Mouse (Mus musculus): ENCODE measurements at regions not wholly inside any gene's neighbourhood (a gene's known extent, or its start where the extent isn't known, plus 50 kb on each side); places are given as distances from the start of the nearest gene placed in this dataset.

DNA sequence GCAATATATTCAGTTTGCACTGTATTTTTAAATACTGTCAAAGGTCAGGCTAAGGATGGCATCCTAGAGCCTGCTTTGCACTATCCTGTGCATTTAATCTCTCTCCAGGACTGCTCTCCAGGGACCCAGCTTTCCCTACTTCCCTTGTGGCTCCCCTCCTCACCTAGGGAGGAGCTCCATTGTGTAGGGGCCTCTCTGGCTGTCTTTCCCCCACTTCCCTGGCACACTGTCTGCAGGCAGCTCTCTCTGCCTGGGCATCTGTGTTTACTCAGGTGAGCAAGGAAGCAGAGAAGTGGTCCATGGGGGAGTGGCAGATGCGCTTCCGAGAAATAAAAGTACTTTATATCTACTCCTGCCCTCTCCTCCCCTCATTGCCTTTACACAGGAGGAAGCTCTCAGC lies 218.0 kb upstream of the Cxcr4 start:
- Histone ChIP-seq H3K27me3 (ENCODE audit: insufficient read depth, poor library complexity, severe bottlenecking) (0 out of 2 replicates have a peak, but pooled peaks cover 15% of the 10 kb centered on the region), H3K4me1 (no peaks in the 10 kb centered on the region; the same call in 1 of the 2 replicates), H3K9me3 (no peaks in the 10 kb centered on the region), H3K36me3 (no peaks in the 10 kb centered on the region), H3K4me3 (no peak overlapping the region), H3K27ac (no peak overlapping the region)
- no peak for DNase-seq (ENCODE audit: low spot score)
- WGBS = 82% methylated on average over 2 of the region's 2 CpGs

- Histone ChIP-seq H3K4me3 (no peak overlapping the region), H3K4me1 (no peaks in the 10 kb centered on the region; the same call in 1 of the 2 replicates), H3K27me3 (ENCODE audit: insufficient read depth, poor library complexity, severe bottlenecking) (0 out of 2 replicates have a peak, but pooled peaks cover 15% of the 10 kb centered on the region), H3K9me3 (no peaks in the 10 kb centered on the region), H3K36me3 (no peaks in the 10 kb centered on the region), H3K27ac (no peak overlapping the region)
- WGBS = 81% methylated on average over 8 of the region's 8 CpGs
- DNase-seq (ENCODE audit: low spot score) = no peak
Observed at GRCm38 (mm10) chr1:128809601-128810000, 217.5 kb upstream of the Cxcr4 start.

GRCm38 (mm10) chr1:128808599-128808998 lies 216.5 kb upstream of the Cxcr4 start:
- no peak overlapping the region for H3K27ac ChIP-seq
- WGBS = 78% methylated on average over 5 of the region's 5 CpGs
- no peak for DNase-seq (ENCODE audit: low spot score)

GRCm38 (mm10) chr1:128805687-128806653 lies 213.9 kb upstream of the Cxcr4 start:
- Histone ChIP-seq H3K9me3 (no peaks in the 10 kb centered on the region), H3K4me3 (no peak overlapping the region), H3K27ac (no peak overlapping the region), H3K27me3 (ENCODE audit: insufficient read depth, poor library complexity, severe bottlenecking) (0 out of 2 replicates have a peak, but pooled peaks cover 15% of the 10 kb centered on the region), H3K4me1 (peaks cover 8% of the 10 kb centered on the region), H3K36me3 (no peaks in the 10 kb centered on the region)
- 61% methylated on average over 10 of the region's 10 CpGs for WGBS
- DNase-seq (ENCODE audit: low spot score) = no peak

More at GRCm38 (mm10) chr1:128808599-128808998, 216.5 kb upstream of the Cxcr4 start:
- Histone ChIP-seq H3K27me3 (ENCODE audit: insufficient read depth, poor library complexity, severe bottlenecking) (0 out of 2 replicates have a peak, but pooled peaks cover 15% of the 10 kb centered on the region), H3K36me3 (no peaks in the 10 kb centered on the region), H3K4me3 (no peak overlapping the region), H3K4me1 (peaks cover 5% of the 10 kb centered on the region), H3K9me3 (no peaks in the 10 kb centered on the region)

- WGBS = 18% methylated on average over 9 of the region's 9 CpGs
- no peak overlapping the region for H3K27ac ChIP-seq
Observed at GRCm38 (mm10) chr1:128803433-128804060, 211.5 kb upstream of the Cxcr4 start.

DNA sequence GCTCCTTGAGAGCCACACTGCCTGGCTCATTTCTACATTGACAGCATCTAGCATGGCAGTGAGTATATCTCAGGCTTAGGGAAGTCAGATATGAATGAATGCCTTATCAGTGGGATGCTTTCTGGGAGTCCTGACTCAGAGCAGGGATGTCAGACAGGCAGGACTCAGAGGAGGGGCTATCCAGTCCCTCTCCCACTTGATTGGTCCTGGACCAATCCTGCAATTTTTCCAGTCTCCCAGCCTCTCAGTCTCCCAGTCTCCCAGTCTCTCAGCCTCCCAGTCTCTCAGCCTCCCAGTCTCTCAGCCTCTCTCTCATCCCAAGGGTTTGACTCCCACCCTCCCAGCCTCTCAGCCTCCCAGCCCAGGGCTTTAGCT lies 211.0 kb upstream of the Cxcr4 start:
- no peak for DNase-seq (ENCODE audit: low spot score)
- Histone ChIP-seq H3K4me3 (no peak overlapping the region), H3K4me1 (peaks cover 8% of the 10 kb centered on the region), H3K27ac (no peak overlapping the region), H3K27me3 (ENCODE audit: insufficient read depth, poor library complexity, severe bottlenecking) (0 out of 2 replicates have a peak, but pooled peaks cover 6% of the 10 kb centered on the region), H3K9me3 (no peaks in the 10 kb centered on the region), H3K36me3 (no peaks in the 10 kb centered on the region)

More at GRCm38 (mm10) chr1:128803433-128804060, 211.5 kb upstream of the Cxcr4 start:
- Histone ChIP-seq H3K36me3 (no peaks in the 10 kb centered on the region), H3K27me3 (ENCODE audit: insufficient read depth, poor library complexity, severe bottlenecking) (0 out of 2 replicates have a peak, but pooled peaks cover 6% of the 10 kb centered on the region), H3K4me1 (peaks cover 8% of the 10 kb centered on the region), H3K9me3 (no peaks in the 10 kb centered on the region), H3K4me3 (no peak overlapping the region)
- no peak for DNase-seq (ENCODE audit: low spot score)

DNA sequence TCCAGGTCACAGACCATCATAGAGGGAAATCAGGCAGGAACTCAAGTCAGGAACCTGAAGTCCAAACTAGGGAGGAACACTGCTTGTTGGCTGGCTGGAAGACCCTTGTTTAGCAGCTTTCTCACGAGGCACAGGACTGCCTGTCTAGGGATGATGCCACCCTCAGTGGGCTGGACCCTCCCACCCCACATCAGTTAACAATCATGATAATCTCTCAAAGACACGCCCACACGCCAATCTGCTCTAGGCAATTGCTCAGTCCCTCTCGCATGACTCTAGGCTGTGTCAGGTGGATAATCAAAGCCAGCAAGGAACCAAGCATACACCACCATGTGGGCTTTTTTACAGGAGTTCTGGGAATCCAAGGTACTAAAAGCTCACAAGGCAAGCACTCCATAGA lies 206.6 kb upstream of the Cxcr4 start:
- Histone ChIP-seq H3K27me3 (ENCODE audit: insufficient read depth, poor library complexity, severe bottlenecking) (no peaks in the 10 kb centered on the region), H3K9me3 (no peaks in the 10 kb centered on the region), H3K4me3 (no peak overlapping the region), H3K4me1 (peaks cover 4% of the 10 kb centered on the region), H3K27ac (no peak overlapping the region), H3K36me3 (no peaks in the 10 kb centered on the region)
- DNase-seq (ENCODE audit: low spot score) = no peak
- 75% methylated on average over 4 of the region's 4 CpGs for WGBS

- no peaks in the 10 kb centered on the region for H3K9me3 ChIP-seq
- H3K27me3 ChIP-seq (ENCODE audit: insufficient read depth, poor library complexity, severe bottlenecking) = no peaks in the 10 kb centered on the region
- no peak overlapping the region for H3K4me3 ChIP-seq
- no peaks in the 10 kb centered on the region for H3K4me1 ChIP-seq
- DNase-seq (ENCODE audit: low spot score) = no peak
- WGBS = 86% methylated on average over 6 of the region's 6 CpGs
- no peak overlapping the region for H3K27ac ChIP-seq
- no peaks in the 10 kb centered on the region for H3K36me3 ChIP-seq
Observed at GRCm38 (mm10) chr1:128795654-128796053, 203.6 kb upstream of the Cxcr4 start.

- H3K36me3 ChIP-seq = no peaks in the 10 kb centered on the region
- no peak overlapping the region for H3K4me3 ChIP-seq
- H3K4me1 ChIP-seq = no peaks in the 10 kb centered on the region
- H3K27ac ChIP-seq = no peak overlapping the region
- no peak for DNase-seq (ENCODE audit: low spot score)
- no peaks in the 10 kb centered on the region for H3K9me3 ChIP-seq
- H3K27me3 ChIP-seq (ENCODE audit: insufficient read depth, poor library complexity, severe bottlenecking) = no peaks in the 10 kb centered on the region
- WGBS = 81% methylated on average over 6 of the region's 6 CpGs
Observed at GRCm38 (mm10) chr1:128790881-128791280, 198.8 kb upstream of the Cxcr4 start.

DNA sequence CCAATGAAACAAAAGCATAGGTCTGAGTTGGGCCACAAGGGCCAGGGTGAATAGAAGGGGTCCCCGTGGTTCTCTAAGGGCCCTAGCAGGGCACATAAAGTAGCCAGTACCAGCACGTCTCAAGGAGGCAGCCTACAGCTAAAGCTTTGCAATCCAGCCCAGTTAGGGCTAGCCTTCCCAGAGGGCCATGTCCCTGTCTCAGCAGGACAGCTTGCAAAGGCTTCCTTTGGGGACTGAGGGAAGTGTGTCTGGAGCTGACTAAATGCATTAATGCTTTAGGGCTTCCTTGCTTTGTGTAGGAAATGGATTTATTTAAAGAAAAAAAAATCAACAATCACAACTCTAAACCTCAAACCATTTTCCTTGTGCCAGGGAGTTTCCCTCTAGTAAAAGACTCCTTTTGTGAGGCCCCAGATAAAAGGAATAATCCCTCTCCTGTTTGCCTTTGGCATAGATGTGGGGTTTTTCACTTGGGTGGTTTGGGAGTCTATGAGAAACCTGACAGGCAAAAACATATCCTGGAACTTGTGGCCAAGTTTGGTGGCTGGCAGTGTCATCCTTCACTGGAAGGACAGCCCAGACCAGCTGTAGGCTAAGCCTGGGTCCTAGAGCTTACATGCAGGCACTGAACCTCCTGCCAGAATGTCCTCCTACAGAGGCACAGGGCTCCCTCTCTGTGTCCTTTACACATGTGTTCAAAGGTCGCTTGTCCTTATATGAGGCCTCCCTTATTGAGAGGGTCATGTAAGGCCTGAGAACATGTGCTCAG lies 197.7 kb upstream of the Cxcr4 start:
- DNase-seq (ENCODE audit: low spot score) = no peak
- Histone ChIP-seq H3K27me3 (ENCODE audit: insufficient read depth, poor library complexity, severe bottlenecking) (no peaks in the 10 kb centered on the region), H3K4me1 (no peaks in the 10 kb centered on the region), H3K27ac (no peak overlapping the region), H3K36me3 (no peaks in the 10 kb centered on the region), H3K4me3 (no peak overlapping the region), H3K9me3 (no peaks in the 10 kb centered on the region)
- WGBS = 71% methylated on average over 3 of the region's 3 CpGs

DNA sequence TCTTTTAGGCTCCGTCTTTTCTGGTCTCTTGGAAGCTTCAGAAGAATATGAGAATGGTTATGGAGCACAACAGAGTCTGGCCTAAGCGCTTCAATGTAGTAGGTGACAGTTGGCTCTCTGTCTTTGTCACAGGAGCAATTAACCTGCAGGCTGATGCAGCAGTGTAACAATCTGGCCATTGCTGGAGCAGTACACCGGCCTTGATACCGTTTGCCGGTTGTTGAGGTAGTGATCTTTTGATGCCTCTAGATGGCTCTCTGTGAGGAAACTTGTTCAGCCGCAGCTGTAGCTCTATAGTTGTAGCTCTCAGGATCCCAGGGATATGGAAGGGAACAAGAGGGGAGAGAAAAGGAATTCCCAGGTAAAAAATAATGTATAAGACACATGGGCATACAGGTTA lies 196.1 kb upstream of the Cxcr4 start:
- Histone ChIP-seq H3K27ac (no peak overlapping the region), H3K4me1 (no peaks in the 10 kb centered on the region), H3K4me3 (no peak overlapping the region), H3K27me3 (ENCODE audit: insufficient read depth, poor library complexity, severe bottlenecking) (no peaks in the 10 kb centered on the region), H3K36me3 (no peaks in the 10 kb centered on the region), H3K9me3 (no peaks in the 10 kb centered on the region)
- no peak for DNase-seq (ENCODE audit: low spot score)
- 48% methylated on average over 6 of the region's 6 CpGs for WGBS

DNA sequence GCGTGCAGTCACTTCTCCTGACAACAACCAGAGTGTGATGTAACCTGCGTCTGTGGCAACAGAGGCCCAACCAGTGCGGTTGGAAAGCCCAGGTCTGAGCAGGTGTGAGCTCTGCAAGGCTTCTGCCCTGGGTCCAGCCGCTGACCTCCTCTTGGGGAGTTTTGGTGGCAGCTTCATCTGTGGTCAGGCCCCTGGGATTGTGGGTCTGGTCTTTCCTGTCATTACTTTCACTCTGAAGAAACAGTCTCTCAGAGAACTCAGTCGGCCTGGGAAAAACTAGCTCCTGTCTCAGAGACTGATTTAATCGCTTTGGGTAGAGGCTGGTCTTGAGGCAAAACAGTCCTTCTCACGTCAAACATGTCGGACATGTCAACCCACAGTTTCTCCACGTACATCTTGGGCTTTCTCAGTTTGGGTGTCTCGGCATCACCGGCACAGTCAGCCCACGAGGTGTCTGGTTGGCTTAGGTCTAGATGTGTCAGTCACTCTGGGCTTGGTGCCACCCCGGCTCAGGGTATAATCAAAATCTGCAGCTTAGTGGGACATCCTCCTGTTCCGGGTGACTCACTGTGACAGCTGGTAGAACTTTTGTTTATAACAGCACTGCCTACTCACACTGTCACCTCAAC lies 195.0 kb upstream of the Cxcr4 start:
- Histone ChIP-seq H3K27me3 (ENCODE audit: insufficient read depth, poor library complexity, severe bottlenecking) (no peaks in the 10 kb centered on the region), H3K4me1 (no peaks in the 10 kb centered on the region), H3K27ac (no peak overlapping the region), H3K9me3 (no peaks in the 10 kb centered on the region), H3K36me3 (no peaks in the 10 kb centered on the region), H3K4me3 (no peak overlapping the region)
- WGBS = 77% methylated on average over 14 of the region's 14 CpGs
- DNase-seq (ENCODE audit: low spot score) = no peak

Measured in heart, embryonic 10.5 days (tissue).